Mouse (Mus musculus) left cerebral cortex, adult 6 months (tissue): ENCODE results near the gene Olfr270. TPM values are rescaled to one million over a fixed set of nuclear protein-coding genes. Genes with fewer than 3 reads are reported as not detected.

Experiments used
- long read RNA-seq, 2 experiments: library from polyadenylated mRNA; unstranded; transcript quantifications; one replicate each; pipeline ENCODE4 v2.0.0; 2019 to 2020
- polyA plus RNA-seq: library from polyadenylated mRNA; unstranded; fragments of <200 nt; fragmentation: Nextera tagmentation; gene quantifications from 2 replicates; pipeline ENCODE4 v1.2.3, GENCODE M21; 2021

Gene Olfr270
- not detected in 2 replicates for polyA plus RNA-seq
- long read RNA-seq, experiment 1 = 0 reads
- long read RNA-seq, experiment 2 = 0 reads

GRCm38 (mm10) chr4:52964247-52964646 lies at the start of gene Olfr270:
Olfr270 (plus strand) TSS chr4:52964547.

GRCm38 (mm10) chr4:52919078-52919477 lies 45.3 kb upstream of the Olfr270 start, which contains the start of gene Olfr272:
Olfr272 (minus strand) TSS chr4:52919178.

GRCm38 (mm10) chr4:52989248-52989647 lies 24.9 kb downstream of the Olfr270 start, which contains the start of gene Nipsnap3a:
Nipsnap3a (plus strand) TSS chr4:52989272.

GRCm38 (mm10) chr4:53011732-53012361 lies 47.5 kb downstream of the Olfr270 start, which contains the start of gene Nipsnap3b:
Nipsnap3b (plus strand) TSS chr4:53011880.

Other genes starting within 250 kb of the Olfr270 start
- gene Olfr275, start 149.9 kb upstream of the Olfr270 start, polyA plus RNA-seq = not detected in 2 replicates
- not detected in 2 replicates for gene Olfr273, start 105.3 kb upstream of the Olfr270 start, polyA plus RNA-seq
- not detected in 2 replicates for gene Olfr272, start 45.4 kb upstream of the Olfr270 start, polyA plus RNA-seq
- not detected in 2 replicates for gene Nipsnap3a, start 24.7 kb downstream of the Olfr270 start, polyA plus RNA-seq
- gene Nipsnap3b, start 47.3 kb downstream of the Olfr270 start, polyA plus RNA-seq = 36.4 and 43.1 TPM in 2 replicates
- gene Abca1, start 195.3 kb downstream of the Olfr270 start, polyA plus RNA-seq = 1.5 and 1.7 TPM in 2 replicates